Mouse (Mus musculus): ENCODE results near the gene Ppp1r21. TPM values are rescaled to one million over a fixed set of nuclear protein-coding genes. Genes with fewer than 3 reads are reported as not detected.

Gene Ppp1r21
- polyA plus RNA-seq, 1 experiment from 2014 or later = 20.5 TPM

GRCm38 (mm10) chr17:88550981-88551940 is 21.3 kb downstream of the Ppp1r21 start:
- no peaks in the 10 kb centered on the region for H3K27me3 ChIP-seq
- no peak overlapping the region for H3K4me3 ChIP-seq (replicated peaks)
- H3K4me1 ChIP-seq (replicated peaks) = peaks cover 23% of the 10 kb centered on the region
- H3K9ac ChIP-seq (replicated peaks) = no peak overlapping the region
- peaks cover 44% of the 10 kb centered on the region for H3K36me3 ChIP-seq
- WGBS = 63% methylated on average over 10 of the region's 10 CpGs
- no peak for ATAC-seq (ENCODE audit: insufficient number of reproducible peaks, insufficient read depth, low FRiP score, low TSS enrichment, low read depth)
- no peaks in the 10 kb centered on the region for H3K9me3 ChIP-seq
- H3K27ac ChIP-seq = no peak overlapping the region
- H3K4me2 ChIP-seq = no peak overlapping the region

GRCm38 (mm10) chr17:88552556-88552955 is 22.6 kb downstream of the Ppp1r21 start:
- Histone ChIP-seq H3K4me2 (no peak overlapping the region), H3K36me3 (peaks cover 45% of the 10 kb centered on the region), H3K9me3 (no peaks in the 10 kb centered on the region), H3K4me3 (replicated peaks) (no peak overlapping the region), H3K27me3 (no peaks in the 10 kb centered on the region), H3K9ac (replicated peaks) (no peak overlapping the region), H3K27ac (peak overlapping the region; percentile 70; the same call in 1 of the 2 replicates), H3K4me1 (replicated peaks) (peaks cover 23% of the 10 kb centered on the region)
- 12% methylated on average over 6 of the region's 6 CpGs for WGBS
- no peak for ATAC-seq (ENCODE audit: insufficient number of reproducible peaks, insufficient read depth, low FRiP score, low TSS enrichment, low read depth)

GRCm38 (mm10) chr17:88553001-88553449 is 23.1 kb downstream of the Ppp1r21 start:
- H3K4me1 ChIP-seq (replicated peaks) = peaks cover 23% of the 10 kb centered on the region
- ATAC-seq (ENCODE audit: insufficient number of reproducible peaks, insufficient read depth, low FRiP score, low TSS enrichment, low read depth) = peak; percentile 60
- H3K9me3 ChIP-seq = no peaks in the 10 kb centered on the region
- WGBS = 27% methylated on average over 8 of the region's 8 CpGs
- H3K4me2 ChIP-seq = no peak overlapping the region
- peak overlapping the region; percentile 70 for H3K27ac ChIP-seq
- peaks cover 41% of the 10 kb centered on the region; the same call in 1 of the 2 replicates for H3K36me3 ChIP-seq
- no peaks in the 10 kb centered on the region for H3K27me3 ChIP-seq
- H3K9ac ChIP-seq (replicated peaks) = 0 out of 2 replicates have a peak overlapping the region, but pooled peaks have one; percentile 18
- H3K4me3 ChIP-seq (replicated peaks) = no peak overlapping the region

- H3K4me1 ChIP-seq (replicated peaks) = peaks cover 23% of the 10 kb centered on the region
- no peak overlapping the region for H3K4me3 ChIP-seq (replicated peaks)
- no peak overlapping the region for H3K4me2 ChIP-seq
- WGBS = 74% methylated on average over 11 of the region's 11 CpGs
- H3K9ac ChIP-seq (replicated peaks) = 0 out of 2 replicates have a peak overlapping the region, but pooled peaks have one; percentile 18
- H3K36me3 ChIP-seq = peaks cover 38% of the 10 kb centered on the region; the same call in 1 of the 2 replicates
- H3K27me3 ChIP-seq = no peaks in the 10 kb centered on the region
- ATAC-seq (ENCODE audit: insufficient number of reproducible peaks, insufficient read depth, low FRiP score, low TSS enrichment, low read depth) = no peak
- no peaks in the 10 kb centered on the region for H3K9me3 ChIP-seq
- peak overlapping the region; percentile 70 for H3K27ac ChIP-seq
Measured at GRCm38 (mm10) chr17:88553473-88554087, 23.7 kb downstream of the Ppp1r21 start.

GRCm38 (mm10) chr17:88556176-88556575 is 26.3 kb downstream of the Ppp1r21 start:
- Histone ChIP-seq H3K4me2 (no peak overlapping the region), H3K9me3 (no peaks in the 10 kb centered on the region), H3K36me3 (peaks cover 31% of the 10 kb centered on the region; the same call in 1 of the 2 replicates), H3K27me3 (no peaks in the 10 kb centered on the region), H3K4me1 (replicated peaks) (peaks cover 23% of the 10 kb centered on the region), H3K4me3 (replicated peaks) (no peak overlapping the region), H3K9ac (replicated peaks) (no peak overlapping the region), H3K27ac (no peak overlapping the region)
- 82% methylated on average over 13 of the region's 13 CpGs for WGBS
- ATAC-seq (ENCODE audit: insufficient number of reproducible peaks, insufficient read depth, low FRiP score, low TSS enrichment, low read depth) = no peak

- H3K4me3 ChIP-seq (replicated peaks) = no peak overlapping the region
- H3K9ac ChIP-seq (replicated peaks) = no peak overlapping the region
- no peak overlapping the region for H3K4me2 ChIP-seq
- H3K9me3 ChIP-seq = no peaks in the 10 kb centered on the region
- H3K36me3 ChIP-seq = peaks cover 35% of the 10 kb centered on the region; the same call in 1 of the 2 replicates
- H3K27ac ChIP-seq = no peak overlapping the region
- ATAC-seq (ENCODE audit: insufficient number of reproducible peaks, insufficient read depth, low FRiP score, low TSS enrichment, low read depth) = no peak
- WGBS = 81% methylated on average over 4 of the region's 4 CpGs
- no peaks in the 10 kb centered on the region for H3K27me3 ChIP-seq
- peaks cover 21% of the 10 kb centered on the region for H3K4me1 ChIP-seq (replicated peaks)
Measured at GRCm38 (mm10) chr17:88556688-88557087, 26.8 kb downstream of the Ppp1r21 start.

GRCm38 (mm10) chr17:88558168-88558842 is 28.4 kb downstream of the Ppp1r21 start:
- H3K4me2 ChIP-seq = no peak overlapping the region
- no peaks in the 10 kb centered on the region for H3K9me3 ChIP-seq
- peaks cover 46% of the 10 kb centered on the region for H3K36me3 ChIP-seq
- 40% methylated on average over 13 of the region's 13 CpGs for WGBS
- H3K4me1 ChIP-seq (replicated peaks) = peaks cover 6% of the 10 kb centered on the region
- no peak; the same call in 1 of the 2 replicates for ATAC-seq (ENCODE audit: insufficient number of reproducible peaks, insufficient read depth, low FRiP score, low TSS enrichment, low read depth)
- no peak overlapping the region for H3K4me3 ChIP-seq (replicated peaks)
- H3K9ac ChIP-seq (replicated peaks) = no peak overlapping the region
- no peak overlapping the region for H3K27ac ChIP-seq
- no peaks in the 10 kb centered on the region for H3K27me3 ChIP-seq

- no peak for ATAC-seq (ENCODE audit: insufficient number of reproducible peaks, insufficient read depth, low FRiP score, low TSS enrichment, low read depth)
- Histone ChIP-seq H3K4me2 (no peak overlapping the region), H3K27me3 (no peaks in the 10 kb centered on the region), H3K9ac (replicated peaks) (no peak overlapping the region), H3K4me3 (replicated peaks) (no peak overlapping the region), H3K36me3 (peaks cover 47% of the 10 kb centered on the region), H3K27ac (no peak overlapping the region), H3K4me1 (replicated peaks) (no peaks in the 10 kb centered on the region), H3K9me3 (no peaks in the 10 kb centered on the region)
- WGBS = 79% methylated on average over 3 of the region's 3 CpGs
Measured at GRCm38 (mm10) chr17:88563611-88564010, 33.7 kb downstream of the Ppp1r21 start.

GRCm38 (mm10) chr17:88569807-88570540 is 40.1 kb downstream of the Ppp1r21 start:
- H3K4me1 ChIP-seq (replicated peaks) = no peaks in the 10 kb centered on the region
- no peak overlapping the region for H3K4me2 ChIP-seq
- H3K27me3 ChIP-seq = no peaks in the 10 kb centered on the region
- ATAC-seq (ENCODE audit: insufficient number of reproducible peaks, insufficient read depth, low FRiP score, low TSS enrichment, low read depth) = no peak
- H3K9ac ChIP-seq (replicated peaks) = no peak overlapping the region
- 0 out of 2 replicates have a peak, but pooled peaks cover 6% of the 10 kb centered on the region for H3K9me3 ChIP-seq
- no peak overlapping the region for H3K27ac ChIP-seq
- no peak overlapping the region for H3K4me3 ChIP-seq (replicated peaks)
- H3K36me3 ChIP-seq = peaks cover 78% of the 10 kb centered on the region
- 89% methylated on average over 10 of the region's 10 CpGs for WGBS

- no peak overlapping the region for H3K27ac ChIP-seq
- peaks cover 77% of the 10 kb centered on the region for H3K36me3 ChIP-seq
- H3K9me3 ChIP-seq = 0 out of 2 replicates have a peak, but pooled peaks cover 6% of the 10 kb centered on the region
- no peak for ATAC-seq (ENCODE audit: insufficient number of reproducible peaks, insufficient read depth, low FRiP score, low TSS enrichment, low read depth)
- H3K9ac ChIP-seq (replicated peaks) = no peak overlapping the region
- no peaks in the 10 kb centered on the region for H3K27me3 ChIP-seq
- H3K4me2 ChIP-seq = no peak overlapping the region
- no peak overlapping the region for H3K4me3 ChIP-seq (replicated peaks)
- WGBS = 83% methylated on average over 11 of the region's 11 CpGs
- no peaks in the 10 kb centered on the region for H3K4me1 ChIP-seq (replicated peaks)
Measured at GRCm38 (mm10) chr17:88570784-88571183, 40.9 kb downstream of the Ppp1r21 start.
